Comparison of ENCODE assay signal across 20 mouse cellular contexts in the genomic region with DNA sequence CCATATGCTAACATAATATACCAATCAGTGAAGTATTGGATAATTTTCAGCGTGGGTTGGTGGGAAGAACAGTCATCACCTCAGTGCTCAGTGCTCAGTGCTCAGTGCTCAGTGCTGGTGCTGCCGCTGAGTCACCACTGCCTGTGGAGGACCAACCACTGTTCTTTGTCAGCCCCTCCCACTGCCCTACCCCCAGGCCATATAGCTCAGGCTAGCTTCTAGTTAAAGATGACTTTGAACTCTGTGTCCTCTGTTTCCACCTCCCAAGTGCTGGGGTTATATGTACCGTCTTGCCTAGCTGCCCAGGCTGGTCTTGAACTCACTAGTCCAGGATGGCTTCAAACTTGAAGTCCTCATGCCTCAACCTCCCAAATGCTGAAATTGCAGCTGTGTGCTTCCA.
DNase-seq lines count a peak whose midpoint lies in the region; ATAC-seq and TF ChIP-seq lines count a peak whose summit lies in the region.
"Had no signal": no experiment of that assay in that cellular context is flagged by ENCODE, and none has a peak within 500 bp of the region (broad histone marks: within the 10 kb centered on the region; RNA-seq: fewer than 3 reads in every experiment).

No protein-coding gene starts in this region.

- H3K4me3 ChIP-seq in ES-E14 (ENCODE audit: insufficient read depth in 1 of 2, low read depth in 1 of 2, low read length in 2 of 2, poor library complexity in 1 of 2, severe bottlenecking in 1 of 2) = no peak overlapping the region
- no peak overlapping the region for H3K4me3 ChIP-seq in forebrain, embryonic 15.5 days
- H3K4me3 ChIP-seq: embryonic facial prominence, embryonic 10.5 days; embryonic facial prominence, embryonic 12.5 days; forebrain, embryonic 13.5 days had no signal

- no peak overlapping the region for H3K9ac ChIP-seq in ES-E14 (ENCODE audit: insufficient read depth, low read depth, low read length, poor library complexity, severe bottlenecking)
- no peak overlapping the region for H3K9ac ChIP-seq in forebrain, embryonic 15.5 days (replicated peaks)
- H3K9ac ChIP-seq: embryonic facial prominence, embryonic 12.5 days; forebrain, embryonic 13.5 days had no signal

- 85% methylated on average over 3 of the region's 3 CpGs for WGBS in forebrain, embryonic 15.5 days

- ATAC-seq in forebrain, embryonic 15.5 days (replicated peaks) = no peak
- ATAC-seq: activated CD4-positive, CD25-positive, alpha-beta regulatory T cell, adult 4 months; CD4-positive, CD25-positive, alpha-beta regulatory T cell, adult 4 months; forebrain, embryonic 13.5 days; forebrain, embryonic 16.5 days had no signal

- H3K27ac ChIP-seq in ES-E14 (ENCODE audit: insufficient read depth, low read depth, low read length, poor library complexity, severe bottlenecking) = no peak overlapping the region
- H3K27ac ChIP-seq in forebrain, embryonic 15.5 days (replicated peaks) = no peak overlapping the region
- H3K27ac ChIP-seq: embryonic facial prominence, embryonic 10.5 days; embryonic facial prominence, embryonic 12.5 days; forebrain, embryonic 13.5 days had no signal

- no peaks in the 10 kb centered on the region for H3K27me3 ChIP-seq in forebrain, embryonic 15.5 days
- H3K27me3 ChIP-seq: embryonic facial prominence, embryonic 12.5 days; forebrain, embryonic 13.5 days had no signal

- H3K36me3 ChIP-seq in ES-E14 (ENCODE audit: control insufficient read depth, insufficient read depth, low read length, poor library complexity, severe bottlenecking) = no peaks in the 10 kb centered on the region
- no peaks in the 10 kb centered on the region for H3K36me3 ChIP-seq in forebrain, embryonic 15.5 days
- H3K36me3 ChIP-seq: embryonic facial prominence, embryonic 10.5 days; embryonic facial prominence, embryonic 12.5 days had no signal

- H3K9me3 ChIP-seq in ES-E14 (ENCODE audit: control insufficient read depth, insufficient read depth, low read depth, low read length) = no peaks in the 10 kb centered on the region
- no peaks in the 10 kb centered on the region for H3K9me3 ChIP-seq in forebrain, embryonic 15.5 days
- H3K9me3 ChIP-seq: embryonic facial prominence, embryonic 10.5 days; embryonic facial prominence, embryonic 12.5 days; forebrain, embryonic 13.5 days had no signal

- H3K4me1 ChIP-seq in ES-E14 (ENCODE audit: control insufficient read depth in 2 of 2, insufficient read depth in 2 of 2, low read length in 2 of 2, poor library complexity in 1 of 2) = peaks cover 2 to 3% of the 10 kb centered on the region in 2 experiments; a peak in 2 of 4 replicates
- H3K4me1 ChIP-seq in forebrain, embryonic 15.5 days = no peaks in the 10 kb centered on the region
- H3K4me1 ChIP-seq: embryonic facial prominence, embryonic 10.5 days; embryonic facial prominence, embryonic 12.5 days; forebrain, embryonic 13.5 days had no signal

- no peak overlapping the region for H3K4me2 ChIP-seq in forebrain, embryonic 15.5 days (replicated peaks)
- H3K4me2 ChIP-seq: embryonic facial prominence, embryonic 12.5 days; forebrain, embryonic 13.5 days had no signal

- in situ Hi-C loops in ES-E14 (cut with MboI; ENCODE audit: low sequenced_read_pairs in 2 of 2, unreplicated experiment in 2 of 2) = no loop called here

- DNase-seq in heart, adult 11 months = peak; percentile 54
- DNase-seq in heart, adult 18-20 months = no peak
- peak; percentile 21 for DNase-seq in ES-E14 (ENCODE audit: low read depth, low spot score)
- DNase-seq in left cerebral cortex, adult 9 months (ENCODE audit: low spot score in 2 of 2) = no peak
- DNase-seq: adrenal gland, adult 8-10 months; adrenal gland, postnatal 14 days; adrenal gland, postnatal 36 days; B cell, adult 2 months; cerebellum, adult 11-12 months; cerebellum, adult 2 months; cerebellum, adult 9-10 months; cerebellum, postnatal 10 days; cerebellum, postnatal 25 days had no signal

TF ChIP-seq in ES-E14, 5 proteins besides CTCF, POLR2A, EP300 and RAD21:
- no peak for TF ChIP-seq MAFK (IDR thresholded peaks at IDR 0.05; ENCODE audit: insufficient read depth, low read depth, low read length)
- no peak for TF ChIP-seq ZNF384 (IDR thresholded peaks at IDR 0.05; ENCODE audit: low read depth, low read length)
- no peak for TF ChIP-seq HCFC1 (IDR thresholded peaks at IDR 0.05; ENCODE audit: borderline replicate concordance, insufficient read depth, low read length)
- no peak for TF ChIP-seq CHD2 (IDR thresholded peaks at IDR 0.05; ENCODE audit: low read depth, low read length)

Comparison
In these comparisons a context has a peak if more than half of its experiments do, and no peak if none do; other contexts are left out.
1. DNase-seq: peak in heart, adult 11 months (single experiment) and ES-E14 (single experiment); none in heart, adult 18-20 months (0 of 2) and left cerebral cortex, adult 9 months (0 of 2).